Mouse (Mus musculus): ENCODE measurements at regions not wholly inside any gene's neighbourhood (a gene's known extent, or its start where the extent isn't known, plus 50 kb on each side); places are given as distances from the start of the nearest gene placed in this dataset.

DNA sequence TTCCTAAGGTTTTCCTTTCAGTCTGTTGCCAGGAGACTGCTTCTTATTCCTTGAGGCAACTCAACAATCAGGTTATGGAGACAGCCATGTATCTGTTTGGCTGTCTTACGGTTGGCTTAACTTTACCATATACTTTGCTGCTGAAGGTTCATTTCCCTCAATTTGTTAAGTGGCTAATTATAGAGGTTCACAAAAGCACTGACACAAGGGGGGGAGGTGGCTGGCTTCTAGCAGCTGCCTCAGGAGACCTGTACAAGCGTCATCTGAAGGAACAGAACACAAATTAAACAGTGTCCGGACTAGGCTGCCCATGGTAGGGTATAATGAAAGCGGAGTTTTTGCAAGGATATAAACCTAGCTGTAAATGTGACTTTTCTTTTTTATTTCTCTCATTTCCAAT is 305.0 kb upstream of the Rnf219 start:
- DNase-seq (ENCODE audit: low spot score in 2 of 2): no peak

DNA sequence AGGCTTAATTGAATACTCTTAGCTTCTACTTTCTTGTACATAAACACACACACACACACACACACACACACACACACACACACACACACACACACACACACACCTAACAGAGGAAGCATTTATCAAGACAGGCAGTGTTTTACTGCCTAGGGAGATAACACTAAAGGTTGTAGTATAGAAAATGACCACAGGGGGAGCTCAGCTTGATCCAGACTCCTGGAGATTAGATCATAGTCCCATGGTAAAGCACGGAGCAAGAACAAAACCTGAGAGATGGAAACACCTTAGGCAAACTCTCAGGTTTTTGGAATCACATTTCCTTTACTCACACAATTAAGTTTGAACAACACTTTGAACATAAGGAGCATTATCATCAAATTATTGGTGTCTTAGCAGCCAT is 302.5 kb upstream of the Rnf219 start:
- DNase-seq (ENCODE audit: low spot score in 2 of 2): no peak

- no peak for DNase-seq (ENCODE audit: low spot score in 2 of 2)
Measured at GRCm38 (mm10) chr14:104824224-104824623, 301.8 kb upstream of the Rnf219 start.

GRCm38 (mm10) chr14:104821903-104822573 is 299.6 kb upstream of the Rnf219 start:
- DNase-seq (ENCODE audit: low spot score in 2 of 2): no peak

- DNase-seq (ENCODE audit: low spot score in 2 of 2): no peak
Measured at GRCm38 (mm10) chr14:104819106-104819505, 296.7 kb upstream of the Rnf219 start.

DNA sequence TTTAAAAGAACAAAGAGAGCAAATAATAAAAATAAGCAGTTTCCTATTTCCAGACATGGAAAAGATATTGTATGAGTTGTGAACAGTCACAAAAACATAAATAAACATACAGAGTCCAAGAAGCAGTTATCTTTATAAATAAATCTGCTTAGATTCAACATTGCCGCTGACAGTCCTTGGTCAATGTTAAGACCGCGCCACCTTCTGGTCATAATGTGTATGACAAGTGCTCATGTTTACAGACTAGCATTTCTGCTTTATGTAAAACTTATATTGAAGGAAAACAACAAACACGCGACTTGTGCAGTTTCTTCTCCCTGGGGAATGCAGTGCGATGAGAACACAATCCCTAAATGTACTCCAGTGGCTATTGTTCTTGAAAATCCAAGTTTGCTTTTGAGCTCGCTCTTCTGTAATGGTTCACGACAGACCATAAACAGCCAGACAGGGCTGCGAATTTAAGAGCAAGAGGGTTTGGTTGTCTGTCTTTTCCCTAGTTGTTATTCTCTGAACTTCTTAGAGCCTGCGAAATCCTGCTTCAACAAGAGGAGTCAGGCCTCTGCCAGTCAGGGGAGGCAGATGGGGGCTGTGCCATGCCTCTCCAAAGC is 291.6 kb upstream of the Rnf219 start:
- peak; percentile 7 to 18 for DNase-seq (ENCODE audit: low spot score in 2 of 2)

- DNase-seq (ENCODE audit: low spot score in 2 of 2): no peak
Measured at GRCm38 (mm10) chr14:104812006-104812405, 289.6 kb upstream of the Rnf219 start.

DNA sequence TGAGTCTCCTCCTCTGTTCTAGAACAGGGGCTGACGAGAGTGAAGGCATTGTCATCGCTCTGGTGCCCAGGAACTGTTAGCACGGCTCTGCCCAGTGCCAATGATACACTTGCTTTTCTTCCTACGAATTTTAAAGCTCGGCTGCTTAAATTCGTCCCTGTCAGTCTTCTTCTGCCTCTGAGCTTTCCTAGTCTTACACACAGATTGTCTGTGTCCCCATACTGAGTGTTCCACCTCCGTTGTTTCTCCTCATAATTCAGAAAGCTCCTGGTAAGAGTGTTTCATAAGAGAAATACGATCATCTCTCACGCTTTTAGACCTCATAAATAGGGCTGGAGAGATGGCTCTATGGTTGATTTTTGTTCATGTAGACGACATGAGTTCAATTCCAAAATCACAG is 282.9 kb upstream of the Rnf219 start:
- DNase-seq (ENCODE audit: low spot score in 2 of 2): no peak

DNA sequence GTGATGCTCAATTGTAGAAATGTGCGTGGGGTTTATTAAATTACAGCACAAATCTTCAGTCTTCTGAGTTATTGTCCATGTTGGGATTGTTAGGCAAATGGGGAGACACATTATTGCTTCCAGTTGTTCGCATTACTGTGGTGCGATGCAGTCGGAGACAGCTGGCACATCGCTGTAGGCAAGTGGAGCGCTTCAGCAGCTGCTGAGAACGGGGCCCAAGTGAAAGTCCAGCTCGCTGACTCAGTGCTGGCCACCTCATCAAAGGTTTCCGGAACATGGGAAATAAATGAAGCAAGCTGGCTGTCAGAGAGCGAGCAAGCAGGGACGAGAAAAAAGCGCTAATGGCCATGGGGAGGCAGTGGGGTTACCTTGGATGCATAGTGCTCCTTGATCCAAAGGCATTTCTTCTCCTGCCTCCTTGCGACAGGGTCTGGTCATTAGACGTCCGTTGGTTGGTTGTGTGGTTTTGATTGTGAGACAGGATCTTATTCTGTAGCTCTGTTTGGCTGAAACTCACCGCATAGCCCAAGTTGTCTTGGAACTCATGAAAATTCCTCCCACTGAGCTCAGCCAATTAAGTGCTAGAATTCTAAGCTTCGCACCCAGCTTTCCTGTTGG is 274.0 kb upstream of the Rnf219 start:
- DNase-seq (ENCODE audit: low spot score in 2 of 2): no peak

DNA sequence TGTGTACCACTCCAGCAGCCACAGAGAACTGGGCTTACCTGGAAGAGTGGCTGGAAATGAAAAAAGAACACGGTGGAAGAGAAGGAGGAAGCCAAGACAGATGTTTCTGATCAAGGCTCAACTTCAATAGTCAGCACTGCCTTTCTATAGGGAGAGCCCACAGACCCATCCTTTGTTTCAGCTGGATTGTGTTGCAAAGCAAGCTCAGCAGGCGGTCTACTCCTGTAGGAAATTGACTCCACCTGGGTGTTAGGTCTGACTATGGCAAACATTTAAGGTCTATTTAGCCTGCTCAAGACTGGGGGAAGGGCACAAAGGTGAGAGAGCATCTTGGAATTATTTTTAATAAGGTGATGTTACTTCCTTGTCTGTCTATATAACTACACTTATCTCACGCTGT is 266.9 kb upstream of the Rnf219 start:
- no peak for DNase-seq (ENCODE audit: low spot score in 2 of 2)

- DNase-seq (ENCODE audit: low spot score in 2 of 2): no peak
Measured at GRCm38 (mm10) chr14:104785066-104785465, 262.6 kb upstream of the Rnf219 start.

GRCm38 (mm10) chr14:104769938-104770337 is 247.5 kb upstream of the Rnf219 start:
- DNase-seq (ENCODE audit: low spot score in 2 of 2): no peak

GRCm38 (mm10) chr14:104734213-104734612 is 211.8 kb upstream of the Rnf219 start:
- no peak for DNase-seq (ENCODE audit: low spot score in 2 of 2)

DNA sequence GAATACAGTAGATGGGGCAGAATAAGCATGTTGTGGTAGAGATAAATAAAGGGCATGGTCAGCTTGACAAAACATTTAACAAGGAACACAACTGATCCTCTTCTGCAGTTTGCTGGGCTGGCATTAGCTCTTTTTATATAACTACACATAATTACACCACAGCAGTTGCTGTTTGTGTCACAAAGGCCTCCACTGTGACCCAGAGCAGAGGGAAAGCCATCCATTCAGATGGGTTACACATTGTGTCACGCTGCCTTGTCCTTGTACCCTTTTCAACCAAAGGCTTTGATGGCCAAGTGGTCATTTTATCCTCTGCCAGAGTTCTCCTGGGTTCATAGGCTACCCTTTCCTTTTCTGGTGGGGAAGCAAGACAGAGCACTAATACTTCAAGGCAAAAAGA is 209.6 kb upstream of the Rnf219 start:
- no peak for DNase-seq (ENCODE audit: low spot score in 2 of 2)

GRCm38 (mm10) chr14:104731319-104731995 is 209.0 kb upstream of the Rnf219 start:
- no peak for DNase-seq (ENCODE audit: low spot score in 2 of 2)

- peak; percentile 86 to 88 for DNase-seq (ENCODE audit: low spot score in 2 of 2)
Measured at GRCm38 (mm10) chr14:104715651-104716050, 193.2 kb upstream of the Rnf219 start.

DNA sequence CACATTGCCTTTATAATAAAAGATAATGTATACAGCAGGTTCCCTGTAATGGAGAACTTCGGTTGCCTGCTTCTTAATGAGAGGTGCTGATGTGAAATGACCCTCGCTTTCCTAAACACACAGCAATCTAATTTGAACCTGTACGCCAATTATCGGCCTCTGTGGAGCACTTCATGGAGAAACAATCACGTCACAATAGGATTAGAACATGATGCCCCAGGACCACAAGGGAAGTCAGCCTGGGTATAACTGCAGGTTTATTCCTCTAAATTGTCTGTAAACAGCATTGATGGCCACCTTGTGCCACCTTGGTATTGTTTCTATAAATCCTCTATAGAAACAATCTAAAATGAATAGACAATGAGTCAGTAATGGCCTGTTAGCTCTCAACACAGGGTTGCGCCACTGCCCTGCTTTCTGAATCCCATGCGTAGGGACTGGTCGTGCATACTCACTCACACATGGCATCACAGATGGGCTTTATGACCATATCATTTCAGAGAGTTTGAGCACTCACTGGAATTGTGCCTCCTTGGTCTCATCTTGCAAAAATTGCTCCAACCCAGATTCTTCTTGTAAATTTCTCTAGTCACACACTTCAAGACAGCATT is 179.9 kb upstream of the Rnf219 start:
- no peak for DNase-seq (ENCODE audit: low spot score in 2 of 2)

DNA sequence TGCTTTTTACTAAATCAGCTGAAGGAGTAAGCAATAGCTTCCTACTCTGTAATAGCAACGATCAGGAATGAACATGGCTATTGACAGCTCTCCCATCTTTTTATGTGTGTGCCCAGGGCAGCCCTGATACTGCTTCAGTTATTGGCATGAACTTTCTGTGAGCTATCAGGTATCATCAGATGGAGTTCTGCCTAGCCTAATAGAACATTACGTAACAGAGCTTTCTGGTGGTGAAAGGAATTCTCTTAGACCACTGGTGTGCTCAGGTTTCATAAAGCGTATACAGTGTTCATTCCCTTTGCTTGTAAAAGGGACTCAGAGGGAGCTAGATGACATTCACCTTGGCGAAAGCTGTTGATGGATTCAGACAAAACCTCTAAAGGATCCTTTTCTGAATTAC is 176.5 kb upstream of the Rnf219 start:
- DNase-seq (ENCODE audit: low spot score in 2 of 2): no peak

DNA sequence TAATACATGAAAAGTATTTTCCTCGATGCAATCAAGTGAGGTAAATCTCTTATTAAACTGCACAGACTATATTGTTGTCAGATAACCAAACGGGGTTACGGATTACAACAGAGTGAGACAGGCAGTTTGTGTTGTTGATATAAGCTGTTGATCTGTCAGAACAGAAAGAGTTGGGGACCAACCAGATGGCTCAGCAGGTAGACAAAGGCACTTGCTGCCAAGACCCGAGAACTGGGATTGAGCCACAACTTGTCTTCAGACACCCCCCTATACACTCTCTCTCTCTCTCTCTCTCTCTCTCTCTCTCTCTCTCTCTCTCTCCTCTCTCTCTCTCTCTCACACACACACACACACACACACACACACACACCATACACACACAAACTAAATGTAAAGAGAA is 172.7 kb upstream of the Rnf219 start:
- DNase-seq (ENCODE audit: low spot score in 2 of 2): no peak

DNA sequence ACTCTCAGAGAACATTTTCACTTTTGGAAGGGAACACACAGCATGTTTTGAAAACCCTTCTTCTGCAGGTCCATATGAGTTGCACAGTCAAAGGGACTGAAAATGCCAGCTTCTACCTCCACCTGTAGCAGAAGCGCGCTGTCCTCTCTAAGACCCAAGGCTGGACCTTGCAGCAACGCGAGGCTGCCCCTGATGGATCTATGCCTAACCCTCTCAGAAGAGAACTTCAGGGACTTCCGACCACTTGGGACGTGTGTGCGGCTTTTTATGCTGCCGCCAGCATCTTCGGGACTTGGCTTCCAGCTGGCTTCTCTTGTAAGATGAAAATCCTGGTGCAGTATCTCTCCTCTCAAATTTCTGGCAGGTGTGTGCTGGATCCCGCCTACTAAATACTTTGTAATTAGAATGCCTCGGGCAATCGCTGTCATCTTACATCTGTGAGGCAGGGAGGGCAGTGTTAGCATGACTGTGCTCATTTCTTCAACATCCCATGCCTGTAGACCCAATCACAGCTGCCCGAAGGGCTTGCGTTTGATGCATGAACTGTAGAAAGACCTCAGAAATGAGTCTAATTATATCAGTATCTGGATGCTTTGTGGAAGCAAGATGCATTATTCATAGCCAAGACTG is 171.8 kb upstream of the Rnf219 start:
- DNase-seq (ENCODE audit: low spot score in 2 of 2): no peak

DNA sequence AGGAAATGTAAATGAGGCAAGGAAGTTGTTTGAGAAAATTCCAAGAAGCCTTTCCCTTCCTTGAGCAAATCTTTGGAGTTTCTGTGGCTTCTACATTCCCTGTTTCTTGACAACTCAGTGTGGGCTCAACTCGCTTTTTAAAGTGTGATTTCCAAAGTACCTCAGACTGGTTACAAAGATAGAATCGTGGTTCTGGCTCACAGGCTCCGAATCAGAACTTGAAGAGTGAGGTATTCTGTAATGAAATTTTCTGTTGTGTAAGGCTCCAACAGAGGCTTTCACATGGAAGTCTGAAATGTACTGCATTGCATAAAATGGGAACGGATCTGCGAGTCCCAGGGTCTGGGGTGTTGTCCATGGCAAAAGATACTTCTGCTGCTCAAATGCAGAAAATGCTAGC is 170.2 kb upstream of the Rnf219 start:
- no peak for DNase-seq (ENCODE audit: low spot score in 2 of 2)

GRCm38 (mm10) chr14:104688440-104688839 is 166.0 kb upstream of the Rnf219 start:
- no peak for DNase-seq (ENCODE audit: low spot score in 2 of 2)
